Mouse (Mus musculus) kidney, adult 2 months (tissue): ENCODE measurements around the gene Rtn2.

ENCODE experiments used
- CTCF ChIP-seq: fragments of 200-500 bp; conservative IDR thresholded peaks from 2 replicates; pipeline ENCODE4 v1.5.1; 2011; ENCODE audit warnings: low read depth, mild to moderate bottlenecking, control low read depth, low read length, moderate library complexity, mixed read lengths; ENCODE audit not compliant: insufficient read depth, insufficient read length
- POLR2A ChIP-seq: fragments of 200-500 bp; IDR thresholded peaks from one replicate; pipeline ENCODE4 v1.6.1; 2011; ENCODE audit warnings: low read depth, low read length, control low read depth

DNA sequence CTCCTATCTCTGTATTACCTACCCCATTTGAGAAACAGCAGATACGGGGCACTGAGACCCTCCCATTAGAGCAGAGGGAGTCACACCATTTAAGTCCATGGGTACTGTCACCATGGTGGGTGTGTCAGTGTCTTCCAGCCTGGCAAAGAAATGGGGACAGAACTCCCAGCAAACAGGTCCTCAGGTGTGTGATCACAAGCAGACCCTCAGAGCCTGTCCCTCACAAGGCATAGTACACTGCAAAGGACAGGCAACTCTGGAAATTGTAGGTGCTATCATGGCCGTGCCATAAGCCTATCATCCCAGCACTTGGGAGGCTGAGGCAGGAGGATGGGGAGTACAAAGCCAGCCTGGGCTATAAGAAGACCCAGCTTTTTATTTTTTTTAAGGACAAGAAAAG is 35.8 kb downstream of the Rtn2 start:
- TF ChIP-seq CTCF (no peak), POLR2A (no peak)
